Mouse (Mus musculus): ENCODE results near the gene Lman1l. TPM values are rescaled to one million over a fixed set of nuclear protein-coding genes. Genes with fewer than 3 reads are reported as not detected.
A peak's percentile ranks its signal among the peaks of the same experiment; 100 is the strongest.

Lman1l gene
- polyA plus RNA-seq, 1 experiment from 2014 or later: not detected

GRCm38 (mm10) chr9:57650130-57650785, 29.7 kb upstream of the Lman1l start:
- Histone ChIP-seq H3K4me2 (ENCODE audit: low read depth, low read length) (peak overlapping the region; percentile 45; the same call in 1 of the 2 replicates), H3K9ac (replicated peaks) (no peak overlapping the region; the same call in 1 of the 2 replicates), H3K36me3 (replicated peaks; ENCODE audit: insufficient read depth, low read length) (no peaks in the 10 kb centered on the region), H3K27me3 (ENCODE audit: insufficient read depth, low read length) (no peaks in the 10 kb centered on the region), H3K27ac (ENCODE audit: low read depth) (peak overlapping the region; percentile 89), H3K9me3 (ENCODE audit: low read length) (no peaks in the 10 kb centered on the region), H3K4me3 (ENCODE audit: low read depth, low read length) (no peak overlapping the region), H3K4me1 (ENCODE audit: insufficient read depth) (peaks cover 39% of the 10 kb centered on the region)
- no peak for TF ChIP-seq EP300 (IDR thresholded peaks at IDR 0.05; ENCODE audit: low read depth)
- no peak for TF ChIP-seq CTCF (IDR thresholded peaks at IDR 0.05; ENCODE audit: low read depth)
- 76% methylated on average over 6 of the region's 6 CpGs for WGBS (ENCODE audit: insufficient replicate concordance)
- ATAC-seq (0 out of 2 replicates have a peak, but pooled peaks have one; percentile 22), DNase-seq (no peak)

GRCm38 (mm10) chr9:57647286-57648108, 26.9 kb upstream of the Lman1l start:
- no peak overlapping the region for H3K4me3 ChIP-seq (ENCODE audit: low read depth, low read length)
- H3K4me1 ChIP-seq (ENCODE audit: insufficient read depth): peaks cover 60% of the 10 kb centered on the region
- ATAC-seq: no peak
- peak overlapping the region; percentile 99 for H3K27ac ChIP-seq (ENCODE audit: low read depth)
- H3K27me3 ChIP-seq (ENCODE audit: insufficient read depth, low read length): no peaks in the 10 kb centered on the region
- H3K4me2 ChIP-seq (ENCODE audit: low read depth, low read length): peak overlapping the region; percentile 40
- peak; percentile 16 for DNase-seq
- H3K36me3 ChIP-seq (replicated peaks; ENCODE audit: insufficient read depth, low read length): no peaks in the 10 kb centered on the region
- WGBS (ENCODE audit: insufficient replicate concordance): 24% methylated on average over 4 of the region's 4 CpGs
- TF ChIP-seq CTCF (IDR thresholded peaks at IDR 0.05; ENCODE audit: low read depth) (no peak), EP300 (IDR thresholded peaks at IDR 0.05; ENCODE audit: low read depth) (no peak)
- H3K9ac ChIP-seq (replicated peaks): peak overlapping the region; percentile 35; the same call in 1 of the 2 replicates
- no peaks in the 10 kb centered on the region for H3K9me3 ChIP-seq (ENCODE audit: low read length)

GRCm38 (mm10) chr9:57646551-57647103, 26.1 kb upstream of the Lman1l start:
- Histone ChIP-seq H3K27me3 (ENCODE audit: insufficient read depth, low read length) (no peaks in the 10 kb centered on the region), H3K27ac (ENCODE audit: low read depth) (peak overlapping the region; percentile 99), H3K9me3 (ENCODE audit: low read length) (no peaks in the 10 kb centered on the region), H3K4me1 (ENCODE audit: insufficient read depth) (peaks cover 68% of the 10 kb centered on the region), H3K4me2 (ENCODE audit: low read depth, low read length) (peak overlapping the region; percentile 40), H3K4me3 (ENCODE audit: low read depth, low read length) (no peak overlapping the region), H3K36me3 (replicated peaks; ENCODE audit: insufficient read depth, low read length) (peaks cover 4% of the 10 kb centered on the region), H3K9ac (replicated peaks) (peak overlapping the region; percentile 35; the same call in 1 of the 2 replicates)
- no peak for ATAC-seq
- peak; percentile 41 for DNase-seq
- 18% methylated on average over 12 of the region's 12 CpGs for WGBS (ENCODE audit: insufficient replicate concordance)
- TF ChIP-seq CTCF (IDR thresholded peaks at IDR 0.05; ENCODE audit: low read depth) (no peak), EP300 (IDR thresholded peaks at IDR 0.05; ENCODE audit: low read depth) (peak; percentile 39)

- Histone ChIP-seq H3K4me1 (ENCODE audit: insufficient read depth) (peaks cover 69% of the 10 kb centered on the region), H3K27me3 (ENCODE audit: insufficient read depth, low read length) (no peaks in the 10 kb centered on the region), H3K9ac (replicated peaks) (peak overlapping the region; percentile 96), H3K9me3 (ENCODE audit: low read length) (no peaks in the 10 kb centered on the region), H3K4me3 (ENCODE audit: low read depth, low read length) (peak overlapping the region; percentile 90), H3K4me2 (ENCODE audit: low read depth, low read length) (peak overlapping the region; percentile 93), H3K36me3 (replicated peaks; ENCODE audit: insufficient read depth, low read length) (peaks cover 4% of the 10 kb centered on the region), H3K27ac (ENCODE audit: low read depth) (peak overlapping the region; percentile 99)
- 9% methylated on average over 54 of the region's 85 CpGs for WGBS (ENCODE audit: insufficient replicate concordance)
- TF ChIP-seq EP300 (IDR thresholded peaks at IDR 0.05; ENCODE audit: low read depth) (no peak), CTCF (IDR thresholded peaks at IDR 0.05; ENCODE audit: low read depth) (peak; percentile 92)
- ATAC-seq (peak; percentile 86), DNase-seq (peak; percentile 95)
Measured at GRCm38 (mm10) chr9:57644944-57645893, 24.6 kb upstream of the Lman1l start.

GRCm38 (mm10) chr9:57644442-57644943, 23.9 kb upstream of the Lman1l start:
- Histone ChIP-seq H3K9me3 (ENCODE audit: low read length) (no peaks in the 10 kb centered on the region), H3K9ac (replicated peaks) (peak overlapping the region; percentile 96), H3K4me1 (ENCODE audit: insufficient read depth) (peaks cover 75% of the 10 kb centered on the region), H3K4me2 (ENCODE audit: low read depth, low read length) (peak overlapping the region; percentile 93), H3K4me3 (ENCODE audit: low read depth, low read length) (peak overlapping the region; percentile 90), H3K27me3 (ENCODE audit: insufficient read depth, low read length) (no peaks in the 10 kb centered on the region), H3K36me3 (replicated peaks; ENCODE audit: insufficient read depth, low read length) (peaks cover 4% of the 10 kb centered on the region), H3K27ac (ENCODE audit: low read depth) (peak overlapping the region; percentile 99)
- WGBS (ENCODE audit: insufficient replicate concordance): 0% methylated on average over 16 of the region's 18 CpGs
- TF ChIP-seq EP300 (IDR thresholded peaks at IDR 0.05; ENCODE audit: low read depth) (no peak), CTCF (IDR thresholded peaks at IDR 0.05; ENCODE audit: low read depth) (no peak)
- DNase-seq (peak; percentile 40), ATAC-seq (no peak)

Data from liver, postnatal 0 days (tissue).